Mouse (Mus musculus) gastrocnemius, adult 8-10 months (tissue): ENCODE results near the gene Gbx2. TPM values are rescaled to one million over a fixed set of nuclear protein-coding genes. Genes with fewer than 3 reads are reported as not detected.

ENCODE experiments used
- DNase-seq, 2 experiments: peaks; one replicate each; pipeline ENCODE4 v3.0.0; 2022; ENCODE audit warnings: low spot score in 2 of 2
- total RNA-seq, 4 experiments: library from RNA; stranded (reverse); gene quantifications; 2 replicates each; pipeline ENCODE4 v1.2.4; 2022

Gbx2 gene
- total RNA-seq, 4 experiments from 2014 or later: 0.38 to 0.68 (median 0.54) TPM

DNA sequence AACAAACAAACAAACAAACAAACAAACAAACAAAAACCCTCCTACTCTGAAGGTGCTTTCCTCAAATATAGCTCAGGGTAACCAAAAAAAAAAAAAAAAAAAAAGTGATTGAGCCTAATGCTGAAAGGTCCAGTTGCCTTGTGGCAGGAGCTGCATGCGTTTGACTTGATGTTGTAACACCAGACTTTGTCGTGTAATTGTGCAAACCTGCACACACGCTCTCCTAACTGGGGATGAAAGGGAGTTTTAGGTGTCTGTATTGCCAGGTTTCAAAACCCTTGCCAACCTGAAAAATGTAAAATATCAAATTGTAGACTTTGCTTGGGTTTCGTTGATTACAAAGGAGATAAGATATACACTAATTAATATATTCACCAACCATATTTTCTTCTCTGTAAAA lies 17.4 kb downstream of the Gbx2 start:
- no peak for DNase-seq

DNA sequence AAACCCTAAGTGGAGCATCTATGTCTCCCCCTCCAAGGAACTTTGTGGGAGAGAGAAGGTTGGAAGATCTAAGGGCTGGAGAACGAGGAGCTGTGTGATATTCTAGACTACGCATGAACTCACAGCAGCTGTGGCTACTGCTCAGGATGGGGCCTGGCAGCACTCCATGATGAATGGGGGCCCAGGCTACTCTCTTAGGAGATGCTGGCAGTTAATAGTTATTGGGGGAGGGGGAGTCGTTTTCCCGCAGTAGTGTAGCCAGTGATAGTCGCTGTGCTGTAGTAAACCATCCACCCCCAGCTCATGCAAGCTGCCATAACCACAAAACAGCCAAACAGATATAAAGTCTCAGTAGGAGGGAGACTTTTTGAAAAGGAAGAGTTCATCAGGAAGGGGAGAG lies 18.6 kb downstream of the Gbx2 start:
- DNase-seq: no peak

DNA sequence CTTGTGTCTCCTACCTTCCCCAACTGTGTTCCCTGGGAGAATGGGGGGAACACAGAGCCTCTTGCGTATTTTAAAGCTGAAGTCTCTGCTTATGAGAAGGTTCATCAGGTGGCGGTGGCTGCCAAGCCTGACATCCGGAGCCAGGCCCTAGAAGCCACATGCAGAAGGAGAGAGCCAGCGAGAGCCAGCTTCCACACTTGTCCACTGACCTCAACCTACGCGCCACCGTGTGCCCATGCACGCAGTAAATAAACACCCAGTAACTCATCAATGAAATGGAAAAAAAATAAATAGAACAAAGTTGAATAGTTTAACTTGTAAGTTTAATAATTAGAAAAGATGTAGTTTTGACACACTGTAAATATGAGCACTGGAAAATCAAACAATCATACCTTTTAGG lies 21.2 kb downstream of the Gbx2 start:
- DNase-seq: no peak

DNA sequence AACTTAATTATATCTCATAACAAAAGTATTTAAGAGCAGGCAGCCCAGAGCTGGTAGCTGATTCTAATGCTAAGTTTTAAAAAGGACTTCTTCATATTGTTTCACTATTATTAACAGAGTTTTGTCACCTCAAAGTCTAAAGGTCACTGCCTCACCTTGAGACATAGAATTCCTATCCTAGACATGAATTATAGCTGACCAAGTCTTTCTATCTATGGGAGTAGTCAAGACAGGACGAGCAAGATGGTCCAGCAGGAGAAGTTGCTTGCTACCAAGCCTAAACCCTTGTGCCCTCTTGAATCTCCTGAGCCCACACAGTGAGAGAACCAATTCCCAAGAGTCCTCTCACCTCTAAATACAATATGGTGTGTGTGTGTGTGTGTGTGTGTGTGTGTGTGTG lies 28.3 kb downstream of the Gbx2 start:
- no peak for DNase-seq

DNA sequence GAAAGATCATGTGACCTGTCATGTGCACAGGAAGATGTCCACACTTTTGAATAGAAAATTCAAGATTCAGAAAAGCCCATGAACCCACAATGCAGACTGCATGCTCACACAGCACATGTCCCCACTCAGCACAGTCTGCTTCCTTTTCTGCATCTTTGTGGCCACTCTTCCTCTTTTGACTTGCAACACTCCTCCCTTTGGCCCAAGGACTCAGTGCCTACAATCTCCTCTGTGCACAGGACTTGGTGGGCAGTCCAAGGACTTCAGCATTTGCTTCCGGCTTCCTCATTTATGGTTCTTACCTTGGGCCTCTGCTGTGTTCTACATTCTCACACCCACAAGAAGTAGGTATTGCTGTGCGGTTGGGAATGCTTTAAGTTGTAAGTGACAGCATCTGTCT lies 28.7 kb downstream of the Gbx2 start:
- no peak for DNase-seq

DNA sequence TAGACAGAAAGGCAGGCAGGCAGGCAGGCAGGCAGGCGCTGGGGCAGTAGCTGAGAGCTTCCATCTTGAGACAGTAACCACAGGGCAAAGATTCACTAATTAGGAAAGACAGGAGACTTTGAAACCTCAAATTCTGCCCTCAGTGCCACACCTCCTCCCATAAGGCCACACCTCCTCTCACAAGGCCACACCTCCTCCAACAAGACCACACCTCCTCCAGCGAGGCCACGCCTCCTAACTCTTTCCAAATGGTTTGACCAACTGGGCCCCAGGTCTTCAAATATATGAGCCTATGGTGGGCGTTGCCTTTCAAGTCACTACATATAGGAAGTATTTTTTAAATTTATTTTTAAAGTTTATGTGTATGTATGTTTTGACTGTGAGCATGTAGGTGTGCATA lies 29.6 kb downstream of the Gbx2 start:
- DNase-seq: no peak

DNA sequence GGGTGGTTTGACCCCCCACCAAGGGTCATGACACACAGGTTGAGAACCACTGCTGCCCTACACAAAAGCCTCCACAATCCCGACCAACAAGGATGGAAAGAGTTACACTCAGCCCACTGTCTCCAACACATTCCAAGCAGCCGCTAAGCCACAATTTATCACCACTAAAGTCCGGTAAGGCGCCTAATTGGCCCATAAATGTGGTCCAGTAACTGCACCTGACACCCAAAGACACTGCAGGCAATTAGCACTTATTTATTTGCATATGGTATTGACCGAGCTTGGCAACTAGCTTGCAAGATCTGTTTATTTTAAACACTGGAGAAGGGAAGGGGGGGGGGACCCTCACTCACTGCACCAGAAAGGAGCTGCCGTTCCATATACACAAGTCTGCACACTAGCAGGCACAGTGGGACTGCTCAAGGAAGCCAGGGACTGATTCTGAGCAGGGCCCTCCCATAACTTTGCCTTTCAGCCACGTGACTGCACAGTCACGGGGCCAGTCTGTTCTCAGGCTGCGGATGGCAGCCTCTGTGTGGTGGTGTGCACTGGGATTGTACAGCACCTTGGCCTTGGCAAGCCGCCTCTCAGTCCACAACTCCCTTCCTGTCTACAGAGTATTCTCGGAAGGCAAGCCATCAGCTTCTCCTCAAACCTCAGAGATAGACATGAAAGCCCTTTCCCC lies 31.1 kb downstream of the Gbx2 start:
- no peak for DNase-seq

DNA sequence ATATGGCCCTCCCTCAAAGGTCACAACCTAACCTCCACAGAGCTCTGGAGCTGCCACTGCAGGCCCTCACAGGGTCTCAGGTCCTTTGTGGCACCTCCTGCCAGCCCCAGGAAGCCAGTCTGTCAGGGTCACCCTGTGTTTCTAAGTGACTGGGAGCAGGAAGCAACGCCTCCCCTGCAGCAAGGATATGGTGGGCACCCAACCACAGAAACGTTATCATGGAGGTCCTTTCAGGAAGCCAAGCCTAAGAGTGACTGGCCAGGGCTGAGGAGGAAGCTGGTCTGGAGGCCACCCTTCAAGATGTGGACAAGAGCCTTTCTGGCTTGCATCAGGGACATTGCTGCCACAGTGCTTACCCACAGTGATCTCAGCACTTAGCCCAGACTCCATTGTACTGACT lies 31.9 kb downstream of the Gbx2 start:
- DNase-seq: no peak

DNA sequence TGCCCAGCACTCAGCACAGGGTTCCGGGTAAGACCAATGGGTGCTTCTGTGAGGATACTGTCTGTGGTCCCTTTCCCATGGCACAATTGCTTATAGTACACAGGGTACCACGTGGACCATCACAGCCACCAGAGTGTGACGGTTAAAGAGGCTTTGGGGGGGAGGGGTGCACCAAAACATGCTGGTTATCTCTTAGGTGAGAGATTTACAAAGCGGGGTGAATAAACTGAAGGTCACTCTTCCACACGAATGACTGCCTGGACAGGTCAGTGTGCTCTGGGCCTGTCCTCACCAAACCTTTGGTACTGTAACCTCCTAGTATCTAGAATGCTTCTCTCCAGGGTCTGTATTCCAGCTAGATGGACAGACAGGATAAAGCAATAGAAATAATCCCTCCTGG lies 35.2 kb downstream of the Gbx2 start:
- no peak for DNase-seq

DNA sequence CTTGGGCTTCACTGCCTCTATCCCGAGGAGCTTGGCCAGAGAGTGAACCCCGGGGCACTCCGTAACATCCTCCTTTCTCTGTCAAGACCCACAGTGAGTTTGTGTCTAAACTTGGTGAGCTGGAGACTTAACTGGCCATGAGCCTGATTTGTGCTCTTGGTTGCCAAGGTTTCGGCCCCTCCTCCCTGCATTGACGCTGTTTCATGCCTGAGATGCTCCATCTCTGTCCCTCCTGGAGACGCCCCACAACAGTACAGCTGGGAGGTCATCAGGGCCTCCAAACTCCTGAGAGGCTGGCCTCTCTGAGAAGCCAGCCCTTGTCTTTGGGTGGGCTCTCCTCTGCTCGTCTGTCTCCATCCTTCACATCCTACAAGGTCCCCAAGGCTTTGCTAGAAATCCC lies 38.7 kb downstream of the Gbx2 start:
- DNase-seq: no peak

DNA sequence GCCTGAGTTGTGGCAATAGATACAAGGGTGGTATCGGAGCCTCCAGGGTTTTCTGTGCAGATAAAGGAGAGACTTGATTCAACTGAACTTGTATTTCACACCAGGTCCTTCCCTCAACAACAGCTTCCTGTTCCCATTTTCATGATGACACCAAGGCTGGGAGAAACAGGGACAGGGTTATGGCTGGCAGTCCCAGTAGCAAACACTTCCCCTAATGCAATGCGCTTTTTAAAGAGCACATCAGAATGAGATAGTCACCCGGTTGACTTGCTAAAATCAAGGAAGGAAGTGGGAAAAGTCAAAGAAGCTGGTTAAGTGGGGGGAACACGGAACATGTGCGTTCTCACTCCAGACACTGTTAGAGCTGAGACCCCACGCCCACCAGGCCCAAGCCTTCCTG lies 39.6 kb downstream of the Gbx2 start:
- no peak for DNase-seq

DNA sequence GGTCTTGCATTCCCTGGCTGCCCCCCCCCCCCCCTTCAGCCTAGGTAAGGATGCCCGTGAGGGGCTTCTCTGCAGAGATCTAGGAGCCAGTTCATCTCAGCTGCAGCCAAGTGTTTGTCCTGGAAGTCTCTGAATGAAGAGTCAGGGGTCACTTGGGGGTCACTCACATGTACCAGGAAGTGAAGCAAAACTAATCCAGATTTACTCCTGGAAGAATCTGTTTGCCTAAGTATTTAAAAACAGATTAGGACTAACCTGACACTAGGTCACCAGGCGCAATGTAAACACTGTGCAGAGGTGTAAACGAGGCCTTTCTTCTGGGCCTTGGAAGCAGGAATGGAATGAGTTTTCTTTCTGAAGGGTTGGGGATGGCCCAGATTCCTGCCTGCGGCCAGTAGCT lies 45.3 kb downstream of the Gbx2 start:
- no peak for DNase-seq

DNA sequence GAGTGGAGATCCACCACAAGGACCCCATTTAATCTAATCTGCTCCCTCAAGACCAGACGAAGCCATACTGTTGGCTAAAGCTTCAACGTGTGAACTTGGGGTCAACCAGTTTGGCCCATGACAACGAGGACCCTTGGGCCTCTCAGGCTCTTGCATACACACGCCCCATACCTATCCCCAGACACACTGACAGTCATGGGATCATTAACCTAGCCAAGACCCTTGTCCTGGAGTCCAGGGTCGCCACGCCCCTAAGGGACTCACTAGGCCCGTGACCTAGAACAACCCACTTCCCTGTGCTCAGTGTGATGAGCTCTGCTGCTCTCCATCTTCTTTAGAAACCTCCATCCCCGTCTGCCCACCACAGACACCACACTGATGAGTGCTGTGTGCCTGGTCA lies 46.6 kb downstream of the Gbx2 start:
- DNase-seq: no peak

DNA sequence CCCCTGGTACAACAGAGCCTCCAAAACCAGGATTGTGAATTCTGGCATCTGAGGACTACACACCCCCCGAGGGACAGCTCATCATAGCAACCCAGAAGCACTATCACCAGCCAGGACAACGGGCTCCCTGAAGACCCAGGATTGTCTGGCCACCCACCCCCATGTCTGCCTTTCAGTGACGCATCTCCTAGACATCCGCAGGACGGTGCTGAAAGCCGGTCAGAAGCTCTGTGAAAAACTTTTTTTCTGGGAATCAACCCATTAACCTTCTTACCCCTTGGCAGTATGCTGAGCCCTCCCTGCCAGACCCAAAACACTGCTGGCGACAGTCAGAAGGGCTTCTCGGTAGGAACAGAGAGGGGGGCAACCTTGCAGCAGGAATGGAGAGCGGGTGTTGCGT lies 50.1 kb downstream of the Gbx2 start:
- DNase-seq: no peak

DNA sequence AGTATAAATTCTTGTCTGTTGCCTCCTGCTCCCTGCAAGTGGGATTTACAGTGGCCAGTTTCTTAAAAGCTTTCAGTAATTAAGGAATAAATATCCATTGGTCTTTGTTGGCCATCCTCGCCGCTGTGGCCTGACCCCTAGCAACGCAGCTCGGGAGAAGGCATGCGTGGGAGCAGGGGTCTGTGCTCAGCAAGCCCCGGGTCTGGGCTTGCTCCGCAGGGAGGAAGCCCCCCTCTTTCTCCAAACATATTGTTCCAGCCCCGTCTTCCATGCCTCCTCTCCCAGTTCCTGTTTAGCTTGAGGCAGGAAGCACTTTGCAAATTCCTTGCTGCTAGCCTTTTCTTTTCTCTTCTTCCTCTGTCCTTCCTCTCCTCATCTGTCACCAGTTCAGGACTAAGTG lies 50.8 kb downstream of the Gbx2 start:
- no peak for DNase-seq

DNA sequence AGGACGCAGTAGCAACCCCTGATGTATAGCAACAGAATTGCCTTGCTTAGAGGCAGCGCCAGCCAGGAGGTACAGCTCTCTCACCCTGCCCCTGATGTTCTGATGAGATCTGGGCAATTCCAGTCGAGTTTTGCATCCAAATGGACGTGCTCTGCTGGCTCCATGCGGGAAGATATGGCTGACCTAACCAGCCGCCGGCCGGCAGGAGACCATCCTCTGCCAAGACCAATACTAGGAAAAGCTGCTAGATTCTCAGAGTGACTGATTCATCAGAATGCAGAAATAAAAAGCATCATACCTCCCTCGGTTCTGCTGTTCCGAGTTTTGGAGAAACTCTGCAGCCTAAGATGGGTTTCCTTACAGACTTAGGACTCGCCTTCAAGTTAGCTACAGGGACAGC lies 52.5 kb downstream of the Gbx2 start:
- no peak for DNase-seq

Other genes starting within 250 kb of the Gbx2 start
- 10 to 100 TPM; 20.8 to 25.7 (median 24.0) TPM for gene Asb18, start 83.5 kb upstream of the Gbx2 start, total RNA-seq
- gene Iqca, start 222.2 kb upstream of the Gbx2 start, total RNA-seq: not detected